Mouse (Mus musculus): ENCODE measurements around the gene Ssh1. TPM values are rescaled to one million over a fixed set of nuclear protein-coding genes. Genes with fewer than 3 reads are reported as not detected.

The Ssh1 gene
- polyA plus RNA-seq, 1 experiment from 2014 or later = 16.6 TPM

- ATAC-seq (ENCODE audit: borderline replicate concordance, extremely low read depth, low FRiP score, low TSS enrichment) = no peak
- H3K4me3 ChIP-seq = no peak overlapping the region
- H3K4me1 ChIP-seq = peaks cover 26% of the 10 kb centered on the region
- H3K4me2 ChIP-seq = no peak overlapping the region
- WGBS = 65% methylated on average over 8 of the region's 8 CpGs
- H3K27me3 ChIP-seq = no peaks in the 10 kb centered on the region
- H3K9ac ChIP-seq = no peak overlapping the region
- H3K27ac ChIP-seq = no peak overlapping the region
- H3K36me3 ChIP-seq = peaks cover 39% of the 10 kb centered on the region
- no peaks in the 10 kb centered on the region for H3K9me3 ChIP-seq
These were observed 33.3 kb downstream of the Ssh1 start for GRCm38 (mm10) chr5:113960416-113960815.

DNA sequence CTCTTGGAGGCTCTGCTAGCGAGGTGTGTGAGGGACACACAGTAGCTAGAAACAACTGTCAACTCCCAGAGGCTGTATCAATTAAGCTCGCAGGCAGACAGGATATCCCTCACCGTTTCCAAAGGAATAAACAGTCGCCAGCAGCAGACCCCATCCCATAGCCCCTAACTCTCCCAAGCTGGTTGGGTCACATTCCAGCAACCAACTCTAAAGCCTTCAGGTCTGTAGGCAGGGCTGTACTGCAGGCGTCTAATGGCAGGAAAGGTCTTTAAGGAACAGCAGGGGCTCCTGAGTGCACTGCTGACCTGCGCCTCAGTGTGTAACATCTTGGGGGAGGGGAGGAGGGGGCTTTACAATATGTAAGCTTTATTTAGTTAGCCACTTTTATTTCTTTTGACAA is 34.7 kb downstream of the Ssh1 start:
- ATAC-seq (ENCODE audit: borderline replicate concordance, extremely low read depth, low FRiP score, low TSS enrichment) = no peak
- H3K27ac ChIP-seq = peak overlapping the region; percentile 69
- H3K4me2 ChIP-seq = no peak overlapping the region
- no peak overlapping the region for H3K4me3 ChIP-seq
- peaks cover 37% of the 10 kb centered on the region for H3K36me3 ChIP-seq
- peaks cover 26% of the 10 kb centered on the region for H3K4me1 ChIP-seq
- H3K9ac ChIP-seq = no peak overlapping the region
- 11% methylated on average over 6 of the region's 6 CpGs for WGBS
- H3K9me3 ChIP-seq = no peaks in the 10 kb centered on the region
- no peaks in the 10 kb centered on the region for H3K27me3 ChIP-seq

DNA sequence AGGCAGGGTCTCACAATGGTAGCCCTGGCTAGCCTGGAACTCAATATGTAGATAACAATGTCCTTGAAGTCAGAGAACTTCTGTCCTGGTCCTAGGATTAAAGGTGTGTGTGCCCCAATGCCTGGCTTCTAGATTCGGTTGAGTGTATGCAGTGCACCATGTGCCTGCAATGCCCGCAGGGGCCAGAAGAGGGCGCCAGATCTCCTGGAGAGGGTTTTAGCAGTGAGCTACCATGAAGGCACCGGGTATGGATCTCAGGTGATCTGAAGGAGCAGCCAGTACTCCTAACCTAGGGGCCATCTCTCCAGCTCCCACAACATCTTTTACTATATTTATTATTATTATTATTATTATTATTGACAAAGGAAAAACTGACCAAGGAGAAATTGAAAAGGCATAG is 37.2 kb downstream of the Ssh1 start:
- Histone ChIP-seq H3K27me3 (no peaks in the 10 kb centered on the region), H3K9ac (no peak overlapping the region), H3K4me1 (peaks cover 25% of the 10 kb centered on the region), H3K27ac (no peak overlapping the region), H3K4me3 (no peak overlapping the region), H3K9me3 (no peaks in the 10 kb centered on the region), H3K36me3 (peaks cover 45% of the 10 kb centered on the region), H3K4me2 (no peak overlapping the region)
- 6% methylated on average over 4 of the region's 4 CpGs for WGBS
- no peak; the same call in 1 of the 2 replicates for ATAC-seq (ENCODE audit: borderline replicate concordance, extremely low read depth, low FRiP score, low TSS enrichment)

GRCm38 (mm10) chr5:113955691-113956090 is 38.0 kb downstream of the Ssh1 start:
- 85% methylated on average over 8 of the region's 8 CpGs for WGBS

GRCm38 (mm10) chr5:113955281-113955680 is 38.4 kb downstream of the Ssh1 start:
- Histone ChIP-seq H3K4me2 (no peak overlapping the region), H3K27me3 (no peaks in the 10 kb centered on the region), H3K4me3 (no peak overlapping the region), H3K4me1 (peaks cover 31% of the 10 kb centered on the region), H3K27ac (no peak overlapping the region), H3K36me3 (peaks cover 51% of the 10 kb centered on the region), H3K9me3 (no peaks in the 10 kb centered on the region), H3K9ac (no peak overlapping the region)
- no peak for ATAC-seq (ENCODE audit: borderline replicate concordance, extremely low read depth, low FRiP score, low TSS enrichment)
- WGBS = 79% methylated on average over 5 of the region's 5 CpGs

More at GRCm38 (mm10) chr5:113955691-113956090, 38.0 kb downstream of the Ssh1 start:
- Histone ChIP-seq H3K4me1 (peaks cover 32% of the 10 kb centered on the region), H3K4me2 (no peak overlapping the region), H3K9ac (no peak overlapping the region), H3K36me3 (peaks cover 47% of the 10 kb centered on the region), H3K4me3 (no peak overlapping the region), H3K27ac (no peak overlapping the region), H3K9me3 (no peaks in the 10 kb centered on the region), H3K27me3 (no peaks in the 10 kb centered on the region)
- no peak for ATAC-seq (ENCODE audit: borderline replicate concordance, extremely low read depth, low FRiP score, low TSS enrichment)

GRCm38 (mm10) chr5:113954421-113954820 is 39.3 kb downstream of the Ssh1 start:
- no peaks in the 10 kb centered on the region for H3K9me3 ChIP-seq
- 7% methylated on average over 7 of the region's 7 CpGs for WGBS
- no peak overlapping the region for H3K9ac ChIP-seq
- H3K27me3 ChIP-seq = no peaks in the 10 kb centered on the region
- H3K4me3 ChIP-seq = no peak overlapping the region
- H3K27ac ChIP-seq = no peak overlapping the region
- H3K36me3 ChIP-seq = peaks cover 60% of the 10 kb centered on the region
- H3K4me2 ChIP-seq = no peak overlapping the region
- peaks cover 24% of the 10 kb centered on the region for H3K4me1 ChIP-seq
- ATAC-seq (ENCODE audit: borderline replicate concordance, extremely low read depth, low FRiP score, low TSS enrichment) = no peak; the same call in 1 of the 2 replicates

DNA sequence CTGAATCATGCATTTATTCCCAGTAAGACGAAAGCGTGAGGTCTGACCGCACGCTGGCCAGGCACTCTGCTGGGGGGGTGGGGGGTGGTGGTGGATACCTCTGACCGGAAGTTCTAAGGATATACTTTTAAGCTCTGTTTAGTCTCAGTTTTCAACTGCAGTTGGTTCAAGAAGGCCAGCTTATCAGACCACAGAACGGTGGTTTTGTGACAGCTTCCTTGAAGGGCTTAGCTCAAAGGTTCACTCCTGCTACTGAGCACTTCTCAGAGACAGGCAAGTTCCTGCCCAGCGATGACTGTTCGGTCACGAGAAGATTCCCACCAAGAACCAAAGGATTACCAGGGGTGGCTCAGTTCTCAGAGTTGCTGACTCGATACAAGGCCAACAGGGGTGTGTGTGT is 41.2 kb downstream of the Ssh1 start:
- Histone ChIP-seq H3K27ac (peak overlapping the region; percentile 3; the same call in 1 of the 2 replicates), H3K36me3 (peaks cover 74% of the 10 kb centered on the region)

DNA sequence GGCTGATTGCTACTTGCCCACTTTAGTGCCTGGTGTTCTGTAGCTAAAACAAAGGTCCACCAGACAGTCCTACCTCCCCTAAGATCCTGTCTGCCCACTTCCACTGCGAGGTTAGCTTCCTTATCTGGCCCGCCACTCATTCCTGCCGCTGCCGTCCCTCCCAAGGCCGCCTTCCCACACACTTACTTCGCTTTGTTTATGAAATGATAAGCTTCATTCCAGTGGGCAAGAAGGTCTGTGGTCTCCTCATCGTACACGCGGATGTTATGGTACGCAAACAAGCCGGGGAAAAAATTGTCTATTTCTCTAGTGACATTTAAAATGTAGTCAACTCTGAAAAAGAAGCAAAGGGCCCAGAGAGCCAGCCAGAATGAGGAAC is 42.0 kb downstream of the Ssh1 start:
- 28% methylated on average over 11 of the region's 11 CpGs for WGBS
- H3K4me3 ChIP-seq = no peak overlapping the region
- 0 out of 2 replicates have a peak, but pooled peaks cover 14% of the 10 kb centered on the region for H3K4me1 ChIP-seq
- H3K27ac ChIP-seq = peak overlapping the region; percentile 27
- H3K27me3 ChIP-seq = no peaks in the 10 kb centered on the region
- H3K4me2 ChIP-seq = no peak overlapping the region
- H3K9me3 ChIP-seq = no peaks in the 10 kb centered on the region
- H3K9ac ChIP-seq = no peak overlapping the region
- peaks cover 76% of the 10 kb centered on the region for H3K36me3 ChIP-seq
- 0 out of 2 replicates have a peak, but pooled peaks have one; percentile 23 for ATAC-seq (ENCODE audit: borderline replicate concordance, extremely low read depth, low FRiP score, low TSS enrichment)

More for the DNA sequence above, 41.2 kb downstream of the Ssh1 start:
- no peak overlapping the region for H3K4me3 ChIP-seq
- H3K4me1 ChIP-seq = 0 out of 2 replicates have a peak, but pooled peaks cover 14% of the 10 kb centered on the region
- no peaks in the 10 kb centered on the region for H3K27me3 ChIP-seq
- WGBS = 61% methylated on average over 10 of the region's 10 CpGs
- no peak for ATAC-seq (ENCODE audit: borderline replicate concordance, extremely low read depth, low FRiP score, low TSS enrichment)
- H3K4me2 ChIP-seq = no peak overlapping the region
- no peak overlapping the region for H3K9ac ChIP-seq
- no peaks in the 10 kb centered on the region for H3K9me3 ChIP-seq

DNA sequence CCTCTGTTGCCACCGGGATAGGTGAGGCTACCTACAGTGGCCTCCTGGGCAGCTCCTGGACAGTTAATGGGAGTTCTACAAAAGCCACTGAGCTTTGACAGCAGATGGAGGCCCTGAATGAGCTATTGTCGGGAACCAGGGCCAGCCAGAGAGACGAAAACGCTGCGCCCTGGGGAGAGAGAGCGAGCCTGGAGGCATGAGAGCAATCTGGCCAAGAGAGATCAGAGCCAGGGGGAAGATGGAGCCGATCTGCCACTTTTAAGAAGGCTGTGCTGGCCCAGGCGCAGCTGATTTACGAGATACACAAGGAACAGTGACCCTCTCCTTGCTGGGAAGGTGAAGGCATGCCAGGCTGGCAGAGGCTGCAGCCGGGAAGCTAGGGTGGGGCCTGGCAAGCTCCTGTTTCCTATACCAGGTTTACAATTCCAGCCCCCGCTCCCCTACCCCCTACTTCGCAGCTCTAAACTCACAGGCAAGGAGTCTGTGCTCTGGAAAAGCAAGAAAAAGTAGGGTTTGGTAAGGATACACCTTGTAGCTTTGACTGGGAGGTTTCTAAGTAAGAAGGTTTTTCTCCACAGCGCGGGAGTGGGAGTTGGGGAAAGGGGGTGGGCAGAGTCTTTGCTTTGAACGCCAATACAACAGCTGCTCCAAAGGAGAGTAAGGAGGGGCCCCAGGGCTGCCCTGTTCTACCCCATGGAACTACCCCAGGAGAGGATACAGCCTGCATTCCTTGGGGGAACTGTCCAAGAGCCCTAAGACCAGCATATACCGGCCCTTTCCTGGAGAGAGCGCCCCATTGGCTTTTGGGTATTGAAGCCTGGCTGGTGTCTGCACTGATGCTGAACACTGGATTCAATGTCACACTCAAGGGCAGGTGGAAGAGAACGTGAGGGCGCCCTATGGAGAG is 42.7 kb downstream of the Ssh1 start:
- 0 out of 2 replicates have a peak, but pooled peaks have one; percentile 28 for ATAC-seq (ENCODE audit: borderline replicate concordance, extremely low read depth, low FRiP score, low TSS enrichment)
- Histone ChIP-seq H3K36me3 (peaks cover 79% of the 10 kb centered on the region), H3K9ac (no peak overlapping the region), H3K4me1 (0 out of 2 replicates have a peak, but pooled peaks cover 14% of the 10 kb centered on the region), H3K27me3 (no peaks in the 10 kb centered on the region), H3K4me3 (no peak overlapping the region), H3K4me2 (no peak overlapping the region), H3K9me3 (no peaks in the 10 kb centered on the region), H3K27ac (peak overlapping the region; percentile 27)
- 73% methylated on average over 19 of the region's 19 CpGs for WGBS

GRCm38 (mm10) chr5:113950133-113950532 is 43.6 kb downstream of the Ssh1 start:
- WGBS = 87% methylated on average over 17 of the region's 17 CpGs
- no peak for ATAC-seq (ENCODE audit: borderline replicate concordance, extremely low read depth, low FRiP score, low TSS enrichment)
- Histone ChIP-seq H3K4me2 (no peak overlapping the region), H3K27me3 (no peaks in the 10 kb centered on the region), H3K9ac (no peak overlapping the region), H3K27ac (no peak overlapping the region), H3K36me3 (peaks cover 79% of the 10 kb centered on the region), H3K4me1 (0 out of 2 replicates have a peak, but pooled peaks cover 14% of the 10 kb centered on the region), H3K4me3 (no peak overlapping the region), H3K9me3 (no peaks in the 10 kb centered on the region)

DNA sequence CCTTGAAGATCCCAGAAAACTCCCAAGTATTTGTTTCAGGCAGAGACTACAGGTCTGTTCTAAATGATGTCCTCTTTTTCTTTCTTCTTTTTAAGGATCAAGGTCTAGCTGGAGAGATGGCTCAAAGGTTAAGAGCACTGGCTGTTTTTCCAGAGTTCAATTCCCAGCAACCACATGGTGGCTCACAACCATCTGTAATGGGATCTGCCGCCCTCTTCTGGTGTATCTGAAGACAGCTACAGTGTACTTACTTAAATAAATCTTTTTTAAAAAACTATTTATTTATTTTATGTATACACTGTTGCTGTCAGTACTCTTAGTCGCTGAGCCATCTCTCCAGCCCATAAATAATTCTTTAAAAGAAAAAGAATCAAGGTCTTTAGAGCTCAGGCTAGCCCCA is 46.4 kb downstream of the Ssh1 start:
- Histone ChIP-seq H3K27me3 (no peaks in the 10 kb centered on the region), H3K4me3 (no peak overlapping the region), H3K9me3 (no peaks in the 10 kb centered on the region), H3K4me2 (no peak overlapping the region), H3K36me3 (peaks cover 87% of the 10 kb centered on the region), H3K4me1 (0 out of 2 replicates have a peak, but pooled peaks cover 9% of the 10 kb centered on the region), H3K9ac (no peak overlapping the region), H3K27ac (no peak overlapping the region)
- ATAC-seq (ENCODE audit: borderline replicate concordance, extremely low read depth, low FRiP score, low TSS enrichment) = no peak
- 71% methylated on average over 2 of the region's 2 CpGs for WGBS

DNA sequence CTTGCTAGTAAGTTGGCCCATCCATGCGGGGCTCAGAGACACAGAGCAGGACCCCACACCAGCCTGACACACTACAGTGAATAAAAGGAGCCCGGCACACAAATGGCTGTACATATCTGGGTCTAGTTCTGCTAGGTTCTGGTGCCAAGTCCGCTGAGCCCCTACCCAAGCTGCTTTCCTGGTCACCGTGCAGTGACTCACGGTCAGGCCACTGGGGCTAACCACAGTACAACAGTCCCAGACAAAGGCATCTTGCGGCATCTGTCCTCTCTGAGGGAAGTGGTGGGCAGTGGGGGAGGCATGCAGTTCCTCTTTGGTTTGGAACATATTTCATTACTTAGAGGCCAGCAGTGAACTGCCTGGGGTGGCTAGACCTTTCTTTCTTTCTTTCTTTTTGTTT is 48.6 kb downstream of the Ssh1 start:
- no peak overlapping the region for H3K9ac ChIP-seq
- H3K9me3 ChIP-seq = no peaks in the 10 kb centered on the region
- H3K4me3 ChIP-seq = no peak overlapping the region
- H3K27ac ChIP-seq = no peak overlapping the region
- no peak for ATAC-seq (ENCODE audit: borderline replicate concordance, extremely low read depth, low FRiP score, low TSS enrichment)
- no peaks in the 10 kb centered on the region for H3K27me3 ChIP-seq
- no peak overlapping the region for H3K4me2 ChIP-seq
- peaks cover 95% of the 10 kb centered on the region for H3K36me3 ChIP-seq
- 87% methylated on average over 6 of the region's 6 CpGs for WGBS
- H3K4me1 ChIP-seq = no peaks in the 10 kb centered on the region

All from lung, embryonic 15.5 days (tissue).